Mouse (Mus musculus): Measurements from ENCODE around the gene Cdk14. TPM values are rescaled to one million over a fixed set of nuclear protein-coding genes. Genes with fewer than 3 reads are reported as not detected.

Gene Cdk14
- 10 to 100 TPM; 10.0 to 10.6 TPM for total RNA-seq (2021)
- long read RNA-seq, experiment 1, full-length matches to known transcripts = 1 of 3 reads
- long read RNA-seq, experiment 1, partial matches to known transcripts = 1 of 3 reads
- long read RNA-seq, experiment 1, other reads (novel, unspliced or antisense) = 1 of 3 reads
- long read RNA-seq, experiment 2, full-length matches to known transcripts = 1 of 1 reads
- long read RNA-seq, experiment 2, partial matches to known transcripts = 0 of 1 reads
- long read RNA-seq, experiment 2, other reads (novel, unspliced or antisense) = 0 of 1 reads

DNA sequence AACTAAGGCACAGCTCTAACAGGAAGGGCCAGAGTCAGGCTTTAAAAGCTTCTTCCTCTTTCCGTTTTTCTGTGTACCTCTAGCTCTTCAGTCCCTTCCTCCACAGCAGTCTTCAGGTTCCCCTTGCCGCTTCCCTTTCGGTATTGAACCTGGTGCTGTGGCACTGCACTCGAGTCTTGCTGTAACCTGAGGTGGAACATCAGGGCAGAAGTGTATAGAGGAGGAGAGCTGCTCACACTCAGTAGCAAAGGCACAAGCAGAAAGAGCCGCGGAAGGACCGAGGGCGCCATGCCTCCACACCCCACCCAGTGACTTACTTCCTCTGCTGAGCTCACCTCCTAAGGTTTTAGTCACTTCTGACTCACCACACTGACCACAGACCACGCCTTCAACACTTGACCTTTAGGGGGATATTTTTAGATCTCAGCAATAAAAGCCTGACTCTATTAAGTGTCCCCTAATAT, at the start of gene Cdk14:
Cdk14 (minus strand) TSS at position 321 of the 464 bp plus-strand sequence.
- DNase-seq = peak; percentile 9 to 13

DNA sequence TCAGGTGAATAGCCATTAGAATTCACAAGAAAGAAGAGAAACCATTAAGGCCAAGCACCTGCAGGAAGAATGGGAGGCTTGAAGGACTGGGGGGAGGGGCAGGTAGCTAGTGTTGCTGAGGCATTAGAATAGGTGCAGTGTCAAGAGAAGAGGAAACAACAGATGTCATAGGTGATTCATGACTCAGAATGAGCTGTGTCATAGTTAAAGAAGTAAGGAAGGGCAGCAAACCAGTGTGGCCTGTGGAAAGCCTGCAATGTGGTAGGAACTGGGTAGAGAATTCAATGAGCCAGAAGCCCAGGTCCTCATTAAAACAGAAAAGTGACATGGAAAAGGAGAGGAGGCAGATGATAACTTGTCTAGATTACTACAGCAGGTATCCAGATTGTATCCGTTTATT, 45.1 kb upstream of the Cdk14 start:
- no peak for DNase-seq

DNA sequence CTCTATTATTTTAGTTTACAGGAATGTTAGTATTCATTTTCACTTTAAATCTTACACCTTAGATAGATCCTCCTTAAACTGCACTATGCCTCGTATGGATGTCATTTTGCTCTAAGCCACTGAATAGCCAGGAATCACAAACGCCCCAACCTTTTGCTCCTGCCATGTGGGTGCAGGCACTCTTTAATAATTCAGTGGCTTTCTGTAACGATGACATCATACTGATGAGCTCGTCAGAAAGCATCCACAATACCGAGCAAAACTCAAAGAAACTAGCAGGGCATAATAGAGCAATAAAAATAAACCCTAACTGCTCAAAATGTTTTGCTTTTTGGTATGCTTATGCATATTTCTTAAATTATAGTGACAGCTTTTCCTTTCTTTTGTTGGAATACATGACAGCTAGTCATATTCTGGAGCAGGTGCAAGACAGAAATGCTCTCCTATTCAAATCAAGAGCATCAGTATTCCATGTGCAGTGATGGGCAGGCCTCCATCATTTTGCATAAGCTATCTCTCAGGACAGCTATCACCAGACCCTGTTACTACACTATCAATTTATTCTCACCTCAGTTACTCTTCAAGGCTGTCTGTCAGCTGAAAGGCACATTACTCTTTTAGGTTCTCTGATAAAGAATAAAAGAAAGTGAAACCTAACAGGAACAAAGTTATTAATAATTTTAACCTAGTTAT, 11.8 kb upstream of the Cdk14 start:
- DNase-seq = no peak

DNA sequence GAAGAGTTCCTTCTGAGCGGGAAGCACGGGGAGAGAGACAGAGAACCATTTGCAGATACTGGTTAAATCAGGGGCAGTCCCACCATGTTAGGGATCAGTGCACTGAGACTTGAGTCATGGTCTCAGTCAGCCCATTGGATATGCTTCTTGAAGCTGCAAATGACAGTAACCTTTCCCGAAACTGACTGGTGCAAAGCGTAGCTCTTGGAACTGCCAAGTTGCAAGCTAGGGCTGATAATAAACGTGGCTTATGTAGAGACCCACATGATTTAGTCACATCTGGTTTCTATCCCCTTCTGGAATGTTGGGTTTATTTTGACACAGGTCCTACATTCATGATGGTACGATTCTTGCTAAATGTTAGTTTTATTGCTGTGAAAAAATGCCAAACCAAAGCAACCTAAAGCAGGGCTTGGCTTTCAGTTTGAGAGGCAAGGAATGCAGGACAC, 3.6 kb upstream of the Cdk14 start:
- DNase-seq = no peak

DNA sequence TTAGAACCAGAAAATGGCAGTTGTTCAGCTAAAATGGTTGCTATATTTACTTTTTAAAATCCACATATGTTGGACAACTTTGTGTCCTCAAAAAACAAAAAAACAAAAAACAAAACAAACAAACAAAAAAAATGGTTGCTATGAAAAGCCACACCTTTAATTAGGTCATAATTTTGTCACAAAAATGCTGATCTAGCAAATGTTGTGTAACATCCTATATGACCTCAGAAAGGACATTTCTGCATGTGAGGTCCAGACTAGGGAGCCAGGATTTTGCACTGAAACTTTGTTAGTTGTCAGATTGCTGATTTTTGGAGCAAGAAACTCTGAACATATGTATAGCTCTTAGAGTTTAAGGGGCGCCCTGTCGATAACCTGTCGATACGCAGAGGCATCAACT, 3.0 kb upstream of the Cdk14 start:
- DNase-seq = no peak

DNA sequence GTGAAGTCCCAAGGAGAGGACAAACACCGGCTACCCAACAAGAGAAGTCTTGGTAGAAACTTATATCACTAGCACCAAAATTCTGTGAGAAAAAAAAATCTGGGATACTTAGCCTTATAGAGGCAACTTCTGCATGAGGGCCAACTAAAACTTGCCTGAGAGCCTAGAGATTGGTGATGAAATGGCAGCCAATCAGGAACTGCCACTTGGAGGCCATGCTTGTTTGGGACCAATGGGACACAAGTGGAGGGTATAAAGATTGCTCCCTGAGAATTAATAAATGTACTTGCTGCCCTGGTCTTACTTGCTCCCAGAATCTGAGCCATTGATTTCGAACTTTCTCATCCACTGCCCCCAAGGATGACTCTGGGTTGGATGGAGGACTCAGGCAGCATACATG, 1.3 kb upstream of the Cdk14 start:
- DNase-seq = no peak

DNA sequence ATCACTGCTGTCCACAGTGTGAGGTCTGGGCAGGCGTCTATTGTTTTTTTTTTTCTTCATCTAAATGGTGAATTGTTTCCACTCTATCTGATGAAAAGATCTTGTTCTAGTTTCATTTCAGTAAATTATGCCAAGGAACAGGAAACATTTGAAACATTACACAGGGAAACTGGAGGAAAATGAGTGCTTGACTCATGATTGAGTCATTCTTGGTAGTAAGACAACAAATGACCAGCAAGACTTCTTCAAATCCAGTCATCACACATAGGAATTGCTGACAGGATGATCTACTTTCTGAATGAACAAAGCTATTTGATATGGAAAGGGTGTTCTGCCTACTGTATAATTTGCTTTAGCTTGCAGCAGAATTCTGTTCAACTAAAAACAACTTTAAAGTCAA, 859 bp downstream of the Cdk14 start:
- no peak for DNase-seq

DNA sequence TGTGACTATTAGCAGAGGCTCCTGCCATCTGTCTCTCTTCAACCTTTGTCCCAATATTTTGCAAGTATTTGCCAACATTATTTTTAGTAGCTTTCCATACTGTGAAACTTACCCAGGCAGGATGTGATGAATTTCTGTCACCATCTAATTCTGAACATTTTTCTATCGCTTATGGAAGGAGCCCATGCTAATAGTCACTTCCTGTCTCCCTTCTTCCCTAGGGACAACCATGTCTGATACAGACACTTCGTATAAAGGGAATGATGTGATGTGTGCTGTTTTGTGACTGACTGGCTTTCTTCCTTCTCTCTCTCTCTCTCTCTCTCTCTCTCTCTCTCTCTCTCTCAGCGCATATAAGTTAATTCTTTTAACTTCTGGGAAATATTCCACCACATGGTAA, 5.3 kb downstream of the Cdk14 start:
- DNase-seq = no peak

DNA sequence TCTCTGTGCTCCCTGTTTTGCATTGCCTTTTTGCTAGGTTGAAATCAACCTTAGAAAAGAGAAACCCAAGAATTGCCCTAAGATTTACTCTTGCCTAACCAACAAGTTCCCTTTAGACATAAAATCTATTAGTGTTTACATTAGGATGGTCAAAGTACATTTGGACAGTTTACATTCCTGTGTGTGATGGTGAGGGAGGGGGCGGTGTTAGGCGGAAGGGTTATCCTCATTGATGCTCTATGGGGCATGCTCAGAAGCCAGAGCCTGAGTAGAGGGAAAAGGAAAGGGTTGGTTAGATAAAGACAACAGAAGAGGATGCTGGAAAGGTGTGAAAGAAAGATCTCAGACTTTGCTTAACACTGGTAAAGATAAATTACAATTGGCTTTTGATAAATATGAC, 8.2 kb downstream of the Cdk14 start:
- DNase-seq = no peak

DNA sequence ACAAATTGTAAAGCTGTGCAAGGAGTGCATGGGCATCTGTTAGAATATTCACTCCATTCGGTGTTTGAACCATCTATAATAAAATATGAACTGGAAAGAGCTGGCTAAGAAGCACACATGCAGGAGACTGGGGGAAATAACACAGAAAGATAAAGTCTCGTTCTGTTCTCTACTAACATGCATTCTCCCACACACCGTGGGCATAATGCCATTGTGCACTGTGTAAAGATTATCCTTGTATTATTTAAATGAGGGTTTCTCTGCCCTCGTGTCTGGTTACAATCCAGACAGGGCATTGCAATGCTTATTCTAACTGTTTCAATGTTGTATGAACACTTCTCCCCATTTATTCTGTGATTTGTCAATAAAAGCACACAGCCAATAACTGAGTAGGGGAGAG, 18.1 kb downstream of the Cdk14 start:
- no peak for DNase-seq

DNA sequence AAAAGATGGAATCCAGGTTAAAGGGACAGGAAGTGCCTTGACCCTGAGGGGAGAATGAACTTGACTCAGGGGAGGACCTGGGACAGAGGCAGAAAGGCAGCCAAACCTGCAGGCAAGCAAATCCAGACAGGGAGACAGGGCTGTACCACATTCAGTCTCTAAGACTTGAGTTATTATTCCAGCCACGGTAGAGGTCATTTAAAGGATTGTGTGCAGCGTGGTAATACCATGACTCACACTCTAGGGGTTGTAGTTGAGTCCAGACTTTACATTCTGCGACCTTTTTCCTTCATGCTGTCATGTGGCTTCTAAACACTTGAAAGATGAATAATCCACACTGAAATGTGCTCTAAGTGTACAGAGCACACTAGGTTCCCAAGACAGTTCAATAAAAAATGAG, 27.3 kb downstream of the Cdk14 start:
- no peak for DNase-seq

DNA sequence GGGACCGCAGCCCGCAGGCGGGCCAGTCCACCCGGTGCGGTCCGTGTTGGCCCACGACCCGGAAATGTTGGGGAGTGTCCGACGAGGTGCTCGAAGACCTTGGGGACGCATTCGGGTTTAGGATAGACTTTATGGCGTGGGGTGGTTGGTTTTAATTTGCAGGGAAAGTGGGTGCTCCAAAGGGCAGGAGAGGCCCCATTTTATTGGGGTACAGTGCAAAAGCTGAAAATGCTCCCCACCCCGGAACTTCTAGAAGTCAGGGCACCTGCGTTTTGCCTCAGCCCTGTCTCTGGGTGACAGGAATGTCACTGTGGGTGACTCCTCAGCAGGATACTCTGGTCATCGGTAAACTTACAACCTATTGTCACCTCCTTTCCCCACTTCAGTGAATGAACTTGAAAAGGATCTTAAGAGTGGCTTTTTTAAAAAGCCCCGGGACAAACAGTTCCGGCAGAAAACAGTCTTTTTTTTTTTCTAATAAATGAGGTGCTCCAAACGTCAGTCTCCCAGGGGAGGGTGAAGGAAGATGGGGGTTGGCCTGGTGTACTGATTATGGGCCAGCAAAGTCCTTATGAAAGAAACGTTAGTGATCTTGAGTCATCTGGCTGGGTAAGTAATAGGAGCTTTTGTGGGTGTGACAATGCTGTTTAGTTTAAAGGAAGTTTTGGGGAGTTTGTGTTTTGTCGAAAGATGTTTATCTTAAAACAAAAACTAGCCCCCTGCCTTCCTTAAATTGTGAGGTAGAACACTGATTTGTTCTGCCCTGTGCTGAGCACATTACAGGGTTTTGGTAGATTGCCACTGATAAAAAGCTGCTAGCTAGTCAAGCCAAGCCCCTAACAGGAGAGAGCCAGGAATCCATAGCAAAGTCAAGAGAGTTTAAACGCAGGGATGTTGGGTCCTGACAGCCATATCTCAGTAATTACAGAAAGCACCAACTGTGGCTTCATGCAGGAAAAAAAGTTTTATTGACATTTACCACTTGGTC, 39.1 kb downstream of the Cdk14 start:
- DNase-seq = no peak

DNA sequence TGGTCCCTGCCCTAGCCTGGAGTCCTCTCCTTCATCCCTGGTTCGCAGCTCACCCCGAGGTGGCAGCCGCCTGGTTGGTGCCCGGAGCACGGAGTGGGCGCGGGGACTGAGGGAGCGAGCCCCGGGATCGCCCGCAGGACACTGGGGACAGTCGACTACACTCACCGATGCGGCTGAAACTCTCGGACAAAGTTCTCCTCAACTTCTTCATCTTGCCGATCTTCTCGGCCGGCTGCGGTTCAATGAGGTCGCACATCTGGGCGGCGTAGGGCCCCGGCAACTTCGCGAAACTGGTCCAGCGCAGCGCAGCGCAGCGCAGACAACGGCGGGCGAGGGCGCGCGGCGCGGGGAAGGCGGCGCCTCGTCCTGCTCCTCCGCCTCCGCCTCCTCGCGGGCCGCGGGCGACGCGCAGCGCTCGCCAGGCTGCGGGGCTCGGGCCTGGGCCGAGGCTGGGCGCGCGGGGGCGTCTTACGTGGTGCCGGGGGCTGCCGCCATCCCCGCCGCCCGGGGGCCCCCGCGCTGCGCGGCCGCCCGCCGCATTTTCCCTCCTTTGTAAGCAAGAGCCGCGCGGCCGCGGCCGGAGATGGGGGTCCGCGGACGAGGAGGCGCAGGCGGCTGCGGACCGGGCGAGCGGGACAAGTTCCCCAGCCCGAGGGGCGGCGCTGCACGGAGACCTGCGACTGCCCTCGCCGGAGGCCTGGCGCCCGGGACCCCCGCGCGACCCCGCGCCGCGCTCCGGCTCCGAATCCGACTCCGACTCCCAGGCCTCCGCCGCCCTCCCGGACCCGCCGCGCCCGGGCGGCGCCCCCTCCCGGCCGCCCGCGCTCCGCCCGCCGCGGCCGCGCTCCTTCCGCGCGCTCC, 40.0 kb downstream of the Cdk14 start:
- DNase-seq = peak; percentile 65 to 79

DNA sequence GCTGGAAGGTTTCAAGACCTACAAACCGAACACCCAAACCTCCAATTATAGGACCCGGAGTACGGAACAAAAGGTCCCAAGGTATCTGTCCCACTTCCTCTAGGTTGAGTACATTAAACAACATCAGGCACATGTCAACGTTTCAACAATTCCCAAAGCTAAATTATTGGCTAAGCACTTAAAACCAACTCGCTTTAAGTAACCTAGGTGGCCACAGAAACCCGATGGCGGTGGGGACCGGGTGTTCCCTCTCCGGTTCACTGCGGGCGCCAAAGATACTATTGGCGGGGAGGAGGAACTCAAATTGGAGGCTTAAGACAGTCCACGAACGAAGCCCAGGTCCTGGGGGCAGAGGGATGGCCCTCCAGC, 40.6 kb downstream of the Cdk14 start:
- DNase-seq = no peak

DNA sequence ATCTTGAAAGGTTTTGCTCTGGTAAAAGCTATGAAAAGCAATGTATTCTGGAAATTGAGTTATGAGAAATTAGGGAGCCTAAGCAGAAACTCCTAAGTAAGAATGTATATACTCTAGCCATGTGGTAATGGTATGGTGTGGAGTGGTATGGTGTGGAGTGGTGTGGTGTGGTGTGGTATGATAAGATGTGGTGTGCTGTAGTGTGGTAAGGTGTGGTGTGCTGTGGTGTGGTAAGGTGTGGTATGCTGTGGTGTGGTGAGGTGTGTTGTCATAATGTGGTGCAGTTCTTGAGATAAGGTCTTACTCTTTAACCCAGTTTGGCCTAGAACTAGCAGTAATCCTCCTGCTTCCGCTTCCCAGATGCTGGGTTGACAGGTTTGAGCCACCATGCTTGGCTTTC, 45.7 kb downstream of the Cdk14 start:
- DNase-seq = no peak

DNA sequence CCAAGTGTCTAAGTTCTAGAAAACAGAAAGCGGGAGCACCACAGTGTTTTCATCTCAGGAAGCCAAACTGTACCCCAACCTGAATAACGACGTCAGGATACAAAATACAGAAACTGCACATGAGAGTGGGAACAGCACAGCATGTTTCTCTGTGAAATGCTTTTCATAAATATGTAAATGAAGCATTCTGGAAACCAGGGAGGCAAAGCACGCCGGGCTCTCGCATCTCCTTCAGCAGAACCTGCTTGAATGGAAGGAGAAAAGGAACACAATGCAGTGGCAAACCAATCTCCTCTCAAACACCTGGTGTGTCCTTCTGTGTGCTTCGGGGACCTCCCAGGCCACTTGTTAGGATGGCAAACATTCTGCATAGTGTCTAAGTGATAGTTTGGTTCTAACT, 46.6 kb downstream of the Cdk14 start:
- no peak for DNase-seq

DNA sequence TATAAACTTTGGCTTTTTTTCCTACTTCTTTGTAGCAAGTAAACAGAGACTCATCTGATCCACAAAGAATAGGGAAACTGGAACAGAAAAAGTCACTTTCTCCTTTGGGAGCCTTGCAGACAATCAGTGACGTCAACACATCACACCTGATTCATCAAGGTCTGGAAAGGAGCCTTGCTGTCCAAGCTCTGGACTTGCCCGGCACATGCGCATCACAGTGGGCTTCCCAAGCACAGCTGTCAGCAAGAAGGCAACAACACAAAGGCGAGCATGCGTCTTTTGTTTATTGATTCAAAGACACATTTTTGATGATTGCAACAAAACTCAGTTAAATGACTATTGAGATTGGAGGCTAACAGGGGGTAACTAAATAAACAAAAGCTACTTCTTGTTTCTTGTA, 47.2 kb downstream of the Cdk14 start:
- no peak for DNase-seq

DNA sequence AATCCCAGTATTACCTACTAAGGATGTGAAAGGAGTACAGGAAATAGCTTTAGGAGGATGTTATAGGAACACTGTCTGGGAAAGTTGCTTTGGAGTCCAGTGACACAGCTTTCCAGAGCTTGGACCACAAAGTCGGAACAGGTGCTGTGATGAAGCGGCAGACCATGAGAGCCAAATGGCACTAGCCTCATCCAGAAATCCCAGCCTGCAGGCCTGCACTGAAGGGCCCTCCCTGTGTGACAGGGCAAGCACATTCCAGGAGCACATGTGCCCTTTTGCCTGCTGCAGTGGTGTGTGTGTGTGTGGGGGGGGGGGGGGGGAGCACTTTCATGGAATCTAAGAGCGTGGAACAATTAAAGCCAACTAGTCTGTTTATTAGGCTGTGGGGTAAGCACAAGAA, 47.8 kb downstream of the Cdk14 start:
- no peak for DNase-seq

DNA sequence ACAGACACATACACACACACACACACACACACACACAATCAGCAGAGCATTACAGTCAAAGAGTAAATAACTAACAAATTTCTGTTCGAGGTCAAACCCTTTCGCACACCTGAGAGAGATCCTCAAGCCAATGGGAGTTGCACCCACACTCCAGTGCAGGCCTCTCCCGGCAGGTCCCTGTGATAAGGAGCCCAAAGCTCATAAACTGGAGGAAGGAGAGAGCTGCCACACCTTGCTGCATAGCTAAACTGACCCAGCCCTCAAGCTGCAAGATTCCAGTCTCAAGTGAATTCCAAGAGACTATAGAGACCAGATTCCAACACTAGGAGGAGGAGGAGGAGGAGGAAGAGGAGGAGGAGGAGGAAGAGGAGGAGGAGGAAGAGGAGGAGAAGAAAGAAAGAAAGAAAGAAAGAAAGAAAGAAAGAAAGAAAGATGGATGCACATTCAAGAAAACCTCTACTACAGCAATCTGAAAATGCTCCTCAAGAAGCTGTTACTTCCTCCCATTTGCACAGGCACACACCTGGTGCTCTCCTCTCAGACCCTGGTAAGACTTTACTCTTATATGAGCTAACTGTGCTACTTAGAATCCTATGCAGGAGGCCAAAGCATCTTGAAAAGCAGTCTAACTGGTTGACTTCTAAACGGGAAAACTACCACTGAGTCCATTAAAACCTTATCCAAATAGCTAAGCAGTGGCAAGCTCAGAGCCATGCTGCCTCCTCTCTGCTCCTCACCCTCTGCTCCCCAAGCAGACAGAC, 49.6 kb downstream of the Cdk14 start:
- DNase-seq = no peak

DNA sequence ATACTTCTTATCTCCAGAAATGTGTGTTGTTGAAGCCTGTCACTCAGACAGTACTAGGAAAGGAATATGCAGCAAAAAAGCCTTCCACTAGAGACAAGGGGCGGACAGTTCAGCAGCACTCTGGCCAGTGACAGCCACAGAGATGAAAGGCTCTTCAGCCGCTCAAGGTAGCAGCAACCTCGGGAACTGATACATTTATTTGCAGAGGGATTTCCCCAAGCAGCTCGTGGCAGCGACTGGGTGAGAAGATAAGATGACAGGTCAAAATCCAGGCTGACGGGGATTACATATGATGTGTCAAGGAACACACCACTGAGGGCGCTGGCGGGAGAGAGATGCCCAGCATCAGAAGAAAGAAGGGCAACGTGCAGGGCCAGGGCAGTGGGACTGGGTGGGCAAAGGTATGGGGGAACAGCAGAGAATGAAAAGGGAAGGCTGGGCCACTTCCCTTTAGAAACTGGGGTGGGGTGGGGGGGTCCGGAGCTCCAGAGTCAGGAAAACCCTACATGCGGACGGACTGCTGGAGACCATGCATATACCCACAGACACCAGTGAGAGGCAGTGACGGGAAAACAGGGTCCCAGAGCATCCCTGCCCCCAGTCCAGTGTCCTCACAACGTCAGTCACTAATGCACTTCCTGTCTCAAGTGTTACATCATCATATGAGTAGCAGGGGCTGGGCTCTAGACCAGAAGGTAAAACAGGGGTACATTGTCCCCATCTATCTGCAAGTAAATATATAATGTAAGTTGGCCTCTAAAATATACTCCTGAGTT, 51.5 kb downstream of the Cdk14 start:
- no peak for DNase-seq

All from adrenal gland, postnatal 36 days (tissue).